Mouse (Mus musculus) heart, embryonic 14.5 days (tissue): ENCODE measurements around the gene Kcns1. TPM values are rescaled to one million over a fixed set of nuclear protein-coding genes. Genes with fewer than 3 reads are reported as not detected.

Source experiments
- ATAC-seq: fragments of 200-750 bp; cut with Nextera tagmentation; 2 replicates; pipeline ENCODE4 v1.8.0; 2017; ENCODE audit warnings: low read depth, moderate TSS enrichment; ENCODE audit not compliant: insufficient number of reproducible peaks, insufficient read depth, low FRiP score
- H3K27ac ChIP-seq, 2 experiments: fragments of 200-500 bp in 1 of 2; fragments of 300-500 bp in 1 of 2; sonication (generic) in 1 of 2; replicated peaks in 1 of 2; 2 replicates each; pipeline ENCODE4 v1.5.1; 2012 to 2014; ENCODE audit warnings: low read depth in 2 of 2, low read length in 2 of 2, control low read depth in 1 of 2, mild to moderate bottlenecking in 1 of 2, mixed read lengths in 1 of 2; ENCODE audit not compliant: control insufficient read depth in 1 of 2, insufficient read depth in 1 of 2
- H3K27me3 ChIP-seq: fragments of 300-500 bp; sonication (generic); 2 replicates; pipeline ENCODE4 v1.6.1; 2014; ENCODE audit warnings: mild to moderate bottlenecking, low read length, control low read depth; ENCODE audit not compliant: control insufficient read depth, insufficient read depth
- H3K36me3 ChIP-seq: fragments of 300-500 bp; sonication (generic); 2 replicates; pipeline ENCODE4 v1.6.1; 2014; ENCODE audit warnings: mild to moderate bottlenecking, control low read depth, low read length, mixed read lengths; ENCODE audit not compliant: control insufficient read depth, insufficient read depth
- H3K4me1 ChIP-seq, 2 experiments: fragments of 200-500 bp in 1 of 2; fragments of 300-500 bp in 1 of 2; sonication (generic) in 1 of 2; 2 replicates each; pipeline ENCODE4 v1.6.1; 2012 to 2014; ENCODE audit warnings: low read length in 2 of 2, control low read depth in 1 of 2, mixed read lengths in 1 of 2; ENCODE audit not compliant: control insufficient read depth in 2 of 2, insufficient read depth in 2 of 2
- H3K4me2 ChIP-seq: fragments of 300-500 bp; sonication (generic); 2 replicates; pipeline ENCODE4 v1.6.1; 2014; ENCODE audit warnings: mild to moderate bottlenecking, low read length
- H3K4me3 ChIP-seq, 2 experiments: fragments of 200-500 bp in 1 of 2; fragments of 300-500 bp in 1 of 2; sonication (generic) in 1 of 2; 2 replicates each; pipeline ENCODE4 v1.5.1; 2012 to 2014; ENCODE audit warnings: low read length in 2 of 2, mild to moderate bottlenecking in 2 of 2, control low read depth in 1 of 2, low read depth in 1 of 2, moderate library complexity in 1 of 2; ENCODE audit not compliant: control insufficient read depth in 1 of 2, insufficient read depth in 1 of 2
- H3K9ac ChIP-seq: fragments of 300-500 bp; sonication (generic); 2 replicates; pipeline ENCODE4 v1.6.1; 2014; ENCODE audit warnings: mild to moderate bottlenecking, low read length
- H3K9me3 ChIP-seq: fragments of 300-500 bp; sonication (generic); 2 replicates; pipeline ENCODE4 v1.6.1; 2016; ENCODE audit warnings: low read length, control low read depth; ENCODE audit not compliant: control insufficient read depth
- WGBS: fragments of 180-500 bp; shearing (Covaris S2); extraction: QIAGEN DNeasy Blood & Tissue Kit; methylation state at CpG from one replicate; pipeline ENCODE4 v1.1.7; 2014; 5-methylcytosine and 5-hydroxymethylcytosine counted together
- polyA plus RNA-seq: library from polyadenylated mRNA; unstranded; fragments of >200 nt; fragmentation: Nextera tagmentation; extraction: Ambion mirVana; gene quantifications from 2 replicates; pipeline ENCODE4 v1.2.1, GENCODE M21; 2014

Kcns1 gene
- polyA plus RNA-seq, 1 experiment from 2014 or later = 0.28 TPM

DNA sequence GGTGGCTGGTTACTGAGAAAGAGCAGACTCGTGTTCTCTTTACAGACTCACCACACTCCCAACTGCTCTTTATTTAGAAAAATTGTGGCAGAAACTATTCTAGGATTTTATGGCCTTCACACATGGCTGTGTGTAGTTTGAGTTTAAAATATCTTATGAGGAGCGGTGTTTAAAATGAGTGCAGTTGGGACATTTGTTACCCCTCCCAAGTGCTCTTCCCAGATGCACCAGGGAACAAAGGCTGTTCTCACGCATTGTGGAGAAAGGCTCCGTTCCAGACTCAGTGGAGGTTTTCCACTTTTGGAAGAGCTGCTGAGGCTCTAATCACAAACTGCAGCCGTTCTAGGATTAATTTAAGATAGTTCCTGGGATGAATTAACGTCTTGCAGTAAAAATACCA, 33.2 kb downstream of the Kcns1 start:
- no peak overlapping the region for H3K9ac ChIP-seq
- H3K9me3 ChIP-seq = no peaks in the 10 kb centered on the region

DNA sequence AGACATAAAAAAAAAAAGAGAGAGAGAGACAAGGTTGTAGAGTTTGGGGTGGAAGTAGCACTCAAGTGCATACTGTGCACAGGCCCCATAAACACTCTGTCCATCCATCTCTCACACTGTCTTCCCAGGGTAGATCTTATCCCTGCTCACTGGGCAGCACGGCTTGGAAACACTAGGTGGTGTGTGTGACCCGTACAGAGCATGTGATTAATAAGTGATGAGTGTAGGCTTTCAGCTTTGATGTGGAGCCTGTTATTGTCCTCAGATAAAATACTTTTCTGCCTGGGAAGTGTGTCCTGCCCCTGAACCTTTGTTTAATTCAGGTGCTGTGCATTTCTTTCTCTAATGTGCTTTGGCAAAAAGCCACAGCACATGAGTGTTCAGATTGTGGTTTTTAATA, 34.5 kb downstream of the Kcns1 start:
- Histone ChIP-seq H3K36me3 (0 out of 2 replicates have a peak, but pooled peaks cover 3% of the 10 kb centered on the region), H3K9me3 (no peaks in the 10 kb centered on the region), H3K4me3 (no peak overlapping the region), H3K27me3 (no peaks in the 10 kb centered on the region), H3K27ac (peak overlapping the region; percentile 38 to 64; a peak in 2 of 4 replicates), H3K4me1 (peaks cover 19 to 39% of the 10 kb centered on the region in 2 experiments), H3K9ac (peak overlapping the region; percentile 27; the same call in 1 of the 2 replicates), H3K4me2 (no peak overlapping the region)
- no peak for ATAC-seq
- WGBS = 32% methylated on average over 2 of the region's 2 CpGs

More for the DNA sequence above, 33.2 kb downstream of the Kcns1 start:
- H3K27me3 ChIP-seq = no peaks in the 10 kb centered on the region
- peaks cover 28 to 52% of the 10 kb centered on the region in 2 experiments for H3K4me1 ChIP-seq
- no peak for ATAC-seq
- no peak overlapping the region for H3K4me3 ChIP-seq
- 44% methylated on average over 6 of the region's 6 CpGs for WGBS
- peak overlapping the region; percentile 41 to 44; a peak in 2 of 4 replicates for H3K27ac ChIP-seq
- H3K36me3 ChIP-seq = 0 out of 2 replicates have a peak, but pooled peaks cover 3% of the 10 kb centered on the region
- no peak overlapping the region for H3K4me2 ChIP-seq

DNA sequence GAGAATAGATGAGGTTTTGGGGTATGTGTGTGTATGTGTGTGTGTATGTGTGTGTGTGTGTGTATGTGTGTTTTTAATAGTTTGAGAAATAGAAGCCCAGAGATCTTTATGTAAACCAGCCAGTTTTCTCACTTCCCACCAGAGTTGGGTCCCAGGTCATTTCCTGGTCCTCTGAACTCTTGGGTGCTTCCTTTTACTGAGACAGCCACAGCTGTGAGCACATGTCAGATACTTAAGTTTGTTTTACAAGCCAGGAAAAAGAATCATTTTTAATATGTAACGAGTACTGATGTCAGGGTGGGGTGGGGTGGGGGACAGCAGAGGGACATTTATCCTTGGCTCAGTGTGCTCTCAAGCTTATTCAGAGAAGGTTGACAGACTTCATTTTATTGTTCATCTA, 35.5 kb downstream of the Kcns1 start:
- Histone ChIP-seq H3K4me1 (peaks cover 15 to 31% of the 10 kb centered on the region in 2 experiments), H3K4me2 (no peak overlapping the region), H3K9me3 (no peaks in the 10 kb centered on the region), H3K27me3 (no peaks in the 10 kb centered on the region), H3K9ac (no peak overlapping the region), H3K36me3 (0 out of 2 replicates have a peak, but pooled peaks cover 3% of the 10 kb centered on the region), H3K27ac (peak overlapping the region in 1 of 2 experiments; percentile 14; a peak in 1 of 4 replicates), H3K4me3 (no peak overlapping the region)
- WGBS = 79% methylated on average over 1 of the region's 1 CpGs
- ATAC-seq = no peak

DNA sequence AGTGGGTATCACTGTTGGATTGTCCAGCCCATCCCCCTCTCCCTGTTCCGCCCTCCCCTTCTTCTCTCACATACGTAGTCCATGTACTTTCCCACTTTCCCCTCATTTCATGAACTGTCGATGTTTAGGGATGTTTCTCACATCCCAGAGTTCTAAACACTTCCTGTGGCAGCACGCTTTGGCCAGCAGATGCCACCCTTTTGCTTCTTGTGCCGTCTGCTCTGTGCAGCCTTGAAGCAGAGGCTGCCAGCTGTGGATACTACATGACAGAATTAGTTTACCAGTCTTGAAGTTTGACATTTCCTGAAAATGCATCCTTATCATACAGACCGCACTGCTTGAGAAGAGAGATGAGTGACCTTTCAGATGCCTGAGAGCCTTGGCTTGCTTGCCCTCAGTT, 36.4 kb downstream of the Kcns1 start:
- H3K27me3 ChIP-seq = no peaks in the 10 kb centered on the region
- ATAC-seq = no peak
- no peaks in the 10 kb centered on the region for H3K36me3 ChIP-seq
- no peak overlapping the region for H3K4me3 ChIP-seq
- peaks cover 12 to 26% of the 10 kb centered on the region in 2 experiments for H3K4me1 ChIP-seq
- 59% methylated on average over 6 of the region's 6 CpGs for WGBS
- H3K9ac ChIP-seq = no peak overlapping the region
- H3K27ac ChIP-seq = no peak overlapping the region
- no peak overlapping the region for H3K4me2 ChIP-seq
- H3K9me3 ChIP-seq = no peaks in the 10 kb centered on the region

DNA sequence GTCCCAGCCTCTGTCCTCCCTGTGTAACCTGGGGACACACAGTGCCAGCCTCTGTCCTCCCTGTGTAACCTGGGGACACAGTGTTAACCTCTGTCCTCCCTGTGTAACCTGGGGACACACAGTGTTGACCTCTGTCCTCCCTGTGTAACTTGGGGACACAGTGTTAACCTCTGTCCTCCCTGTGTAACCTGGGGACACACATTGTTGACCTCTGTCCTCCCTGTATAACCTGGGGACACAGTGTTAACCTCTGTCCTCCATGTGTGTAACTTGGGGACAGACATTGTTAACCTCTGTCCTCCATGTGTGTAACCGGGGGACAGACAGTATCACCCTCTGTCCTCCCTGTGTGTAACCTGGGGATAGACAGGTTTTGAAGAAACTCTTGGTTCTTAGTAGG, 39.3 kb downstream of the Kcns1 start:
- no peak for ATAC-seq
- H3K36me3 ChIP-seq = no peaks in the 10 kb centered on the region
- H3K27me3 ChIP-seq = no peaks in the 10 kb centered on the region
- no peak overlapping the region for H3K9ac ChIP-seq
- no peak overlapping the region for H3K4me3 ChIP-seq
- WGBS = 90% methylated on average over 1 of the region's 1 CpGs
- H3K4me2 ChIP-seq = no peak overlapping the region
- H3K27ac ChIP-seq = no peak overlapping the region
- peaks cover 2 to 13% of the 10 kb centered on the region in 2 experiments; a peak in 3 of 4 replicates for H3K4me1 ChIP-seq
- no peaks in the 10 kb centered on the region for H3K9me3 ChIP-seq

DNA sequence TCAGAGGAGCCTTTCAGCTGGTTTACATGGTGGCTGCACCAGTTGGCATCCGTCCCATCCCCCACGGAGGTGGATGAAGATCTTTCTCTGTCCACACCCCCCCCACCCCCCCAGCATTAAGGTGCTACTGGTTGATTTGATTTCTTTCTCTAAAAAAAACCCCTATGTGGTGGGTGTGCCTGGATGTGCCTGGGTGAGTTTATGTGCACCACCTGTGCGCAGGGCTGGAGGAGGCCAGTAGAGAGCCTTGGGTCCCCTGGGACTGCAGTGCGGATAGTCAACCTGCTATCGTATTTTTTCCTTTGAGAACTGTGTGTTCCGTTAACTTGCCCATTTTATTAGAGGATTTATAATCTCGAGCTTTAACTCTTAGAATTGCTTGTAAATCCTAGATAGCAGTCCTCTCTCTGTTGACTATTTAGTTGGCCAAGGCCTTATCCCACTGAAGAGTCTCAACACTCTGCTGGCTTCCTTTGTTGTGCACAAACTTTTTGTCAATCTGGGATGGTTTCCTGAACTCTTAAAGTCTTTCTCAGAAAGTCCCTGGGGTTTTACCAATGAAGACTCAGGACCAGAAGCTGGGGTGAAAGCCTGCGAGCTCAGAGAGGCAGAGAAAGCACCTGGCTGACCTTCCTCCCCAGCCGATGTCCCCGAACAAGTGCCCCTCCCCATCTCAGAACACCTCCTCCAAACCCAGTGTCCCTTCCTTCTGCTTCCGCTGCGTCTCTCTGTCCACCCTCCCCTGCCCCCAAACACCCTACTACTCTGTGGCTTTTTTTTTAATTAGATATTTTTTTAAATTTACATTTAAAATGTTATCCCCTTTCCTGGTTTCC, 42.1 kb downstream of the Kcns1 start:
- H3K4me1 ChIP-seq = no peaks in the 10 kb centered on the region
- no peaks in the 10 kb centered on the region for H3K9me3 ChIP-seq
- H3K4me2 ChIP-seq = no peak overlapping the region
- no peaks in the 10 kb centered on the region for H3K27me3 ChIP-seq
- 89% methylated on average over 12 of the region's 12 CpGs for WGBS
- no peak overlapping the region for H3K4me3 ChIP-seq
- H3K9ac ChIP-seq = no peak overlapping the region
- no peak overlapping the region for H3K27ac ChIP-seq
- 0 out of 2 replicates have a peak, but pooled peaks cover 5% of the 10 kb centered on the region for H3K36me3 ChIP-seq
- ATAC-seq = no peak

DNA sequence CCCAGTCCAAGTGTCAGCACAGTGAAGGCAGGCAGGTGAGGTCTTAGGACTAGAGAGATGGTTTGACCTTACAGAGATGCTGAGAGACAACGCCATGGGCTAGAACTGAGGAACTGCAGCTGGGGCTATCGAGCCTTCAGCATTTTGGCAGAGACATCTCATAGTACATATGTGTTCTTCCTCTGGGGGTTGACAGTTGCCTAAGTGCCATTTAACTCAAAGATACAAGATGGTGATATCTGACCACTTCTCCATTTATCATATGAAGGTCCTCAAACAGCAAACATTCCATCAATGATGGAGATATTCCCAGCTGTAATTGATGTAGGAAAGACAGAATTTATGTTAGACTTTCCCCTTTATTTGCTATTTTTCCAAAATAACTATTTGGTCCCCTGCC, 43.6 kb downstream of the Kcns1 start:
- no peak overlapping the region for H3K27ac ChIP-seq
- peaks cover 13% of the 10 kb centered on the region; the same call in 1 of the 2 replicates for H3K36me3 ChIP-seq
- no peak overlapping the region for H3K9ac ChIP-seq
- no peaks in the 10 kb centered on the region for H3K4me1 ChIP-seq
- H3K9me3 ChIP-seq = no peaks in the 10 kb centered on the region
- no peak overlapping the region for H3K4me3 ChIP-seq
- no peaks in the 10 kb centered on the region for H3K27me3 ChIP-seq
- ATAC-seq = no peak
- H3K4me2 ChIP-seq = no peak overlapping the region
- 85% methylated on average over 2 of the region's 2 CpGs for WGBS
